ENCODE assay signal across 8 mouse cellular contexts in the genomic region with DNA sequence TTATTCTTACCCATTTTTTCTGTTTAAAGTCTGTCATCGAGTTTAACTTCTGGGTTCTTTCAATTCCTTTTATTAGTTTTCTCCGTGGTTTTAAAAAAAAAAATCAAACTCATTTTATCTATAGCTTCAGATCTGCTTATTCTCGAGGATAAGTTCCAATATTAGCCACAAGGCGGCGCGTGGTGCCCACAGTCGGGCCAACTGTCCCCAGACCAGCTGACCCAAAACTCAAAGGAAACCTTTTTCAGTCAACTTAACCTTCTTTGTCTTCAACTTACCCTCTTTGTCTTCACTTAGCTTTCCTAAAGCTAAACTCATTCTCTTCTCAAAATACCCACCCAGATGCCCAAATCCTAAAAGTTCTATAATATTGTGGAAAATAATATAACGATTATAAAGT. TPM values are rescaled to one million over a fixed set of nuclear protein-coding genes. Genes with fewer than 3 reads are reported as not detected.
A peak's percentile ranks its signal among the peaks of the same experiment; 100 is the strongest.
DNase-seq lines count a peak whose midpoint lies in the region; ATAC-seq lines count a peak whose summit lies in the region.
"Had no signal": no experiment of that assay in that cellular context is flagged by ENCODE, and none has a peak within 500 bp of the region (broad histone marks: within the 10 kb centered on the region; RNA-seq: fewer than 3 reads in every experiment).

No protein-coding gene starts in this region.

- no peak overlapping the region for H3K4me3 ChIP-seq in hindbrain, embryonic 13.5 days
- no peak overlapping the region for H3K4me3 ChIP-seq in limb, embryonic 11.5 days (ENCODE audit: low read depth, low read length)
- H3K4me3 ChIP-seq: limb, embryonic 12.5 days had no signal

- no peak overlapping the region for H3K4me2 ChIP-seq in hindbrain, embryonic 13.5 days
- H3K4me2 ChIP-seq in limb, embryonic 11.5 days (ENCODE audit: low read depth, severe bottlenecking) = no peak overlapping the region
- H3K4me2 ChIP-seq: limb, embryonic 12.5 days had no signal

- peak; percentile 30 for DNase-seq in thymus, postnatal 14 days
- no peak for DNase-seq in thymus, adult 18-20 months
- peak; percentile 68 for DNase-seq in adrenal gland, adult 2 months
- DNase-seq in embryo, embryonic 11 days = peak; percentile 81
- DNase-seq in limb, embryonic 11.5 days (ENCODE audit: low spot score) = peak; percentile 82
- DNase-seq in ovary, postnatal 36 days (ENCODE audit: low spot score) = peak; percentile 45

- H3K27me3 ChIP-seq in hindbrain, embryonic 13.5 days = no peaks in the 10 kb centered on the region
- H3K27me3 ChIP-seq in limb, embryonic 11.5 days (ENCODE audit: control insufficient read depth, insufficient read depth, low read length) = no peaks in the 10 kb centered on the region
- H3K27me3 ChIP-seq: limb, embryonic 12.5 days had no signal

- no peak overlapping the region for H3K9ac ChIP-seq in hindbrain, embryonic 13.5 days
- no peak overlapping the region for H3K9ac ChIP-seq in limb, embryonic 11.5 days (ENCODE audit: low read length)
- H3K9ac ChIP-seq: limb, embryonic 12.5 days had no signal

- H3K36me3 ChIP-seq in hindbrain, embryonic 13.5 days = no peaks in the 10 kb centered on the region
- no peaks in the 10 kb centered on the region for H3K36me3 ChIP-seq in limb, embryonic 11.5 days (ENCODE audit: control insufficient read depth, insufficient read depth, low read length)
- H3K36me3 ChIP-seq: limb, embryonic 12.5 days had no signal

- no peak overlapping the region for H3K27ac ChIP-seq in hindbrain, embryonic 13.5 days
- no peak overlapping the region for H3K27ac ChIP-seq in limb, embryonic 11.5 days (replicated peaks; ENCODE audit: low read depth, low read length)
- H3K27ac ChIP-seq: limb, embryonic 12.5 days had no signal

- no peaks in the 10 kb centered on the region for H3K9me3 ChIP-seq in hindbrain, embryonic 13.5 days
- H3K9me3 ChIP-seq in limb, embryonic 11.5 days (ENCODE audit: control insufficient read depth, low read length) = no peaks in the 10 kb centered on the region
- H3K9me3 ChIP-seq: limb, embryonic 12.5 days had no signal

- 0 out of 2 replicates have a peak, but pooled peaks cover 3% of the 10 kb centered on the region for H3K4me1 ChIP-seq in hindbrain, embryonic 13.5 days (replicated peaks)
- H3K4me1 ChIP-seq in limb, embryonic 11.5 days (ENCODE audit: control insufficient read depth, insufficient read depth, low read length) = no peaks in the 10 kb centered on the region
- H3K4me1 ChIP-seq: limb, embryonic 12.5 days had no signal

- ATAC-seq in hindbrain, embryonic 13.5 days (ENCODE audit: low FRiP score) = peak; percentile 25; the same call in 1 of the 2 replicates
- ATAC-seq in limb, embryonic 11.5 days (ENCODE audit: insufficient number of reproducible peaks, low FRiP score, low TSS enrichment, low read depth) = no peak

- WGBS in hindbrain, embryonic 13.5 days = 15% methylated on average over 8 of the region's 8 CpGs
- WGBS in limb, embryonic 11.5 days = 14% methylated on average over 8 of the region's 8 CpGs

RNA-seq across cellular contexts. Expression of gene Tmprss7, which starts 8.6 kb away (rescaled TPM):
- total RNA-seq in adrenal gland, adult 2 months (2021) = under 1 TPM; 0.10 to 0.58 TPM
- 0.15 and 0.28 TPM in 2 replicates for polyA plus RNA-seq in adrenal gland, adult 2 months (2012; rRNA removed)
- polyA plus RNA-seq in hindbrain, embryonic 13.5 days (2015; fragmentation: Nextera tagmentation; extraction: Ambion mirVana) = 0.36 and 0.60 TPM in 2 replicates
- 0.21 and 0.37 TPM in 2 replicates for polyA plus RNA-seq in limb, embryonic 11.5 days (2014; fragmentation: Nextera tagmentation; extraction: Ambion mirVana)

RNA-seq across cellular contexts. Expression of gene BC016579, which starts 30.9 kb away (rescaled TPM):
- under 1 TPM; 0.14 to 0.26 TPM for total RNA-seq in adrenal gland, adult 2 months (2021)
- not detected in 2 replicates for polyA plus RNA-seq in adrenal gland, adult 2 months (2012; rRNA removed)
- polyA plus RNA-seq in hindbrain, embryonic 13.5 days (2015; fragmentation: Nextera tagmentation; extraction: Ambion mirVana) = not detected in 2 replicates
- 0.09 and 0.14 TPM in 2 replicates for polyA plus RNA-seq in limb, embryonic 11.5 days (2014; fragmentation: Nextera tagmentation; extraction: Ambion mirVana)

RNA-seq across cellular contexts. Expression of gene Tagln3, which starts 39.6 kb away (rescaled TPM):
- 1 to 10 TPM; 4.3 TPM for total RNA-seq in adrenal gland, adult 2 months (2021)
- polyA plus RNA-seq in adrenal gland, adult 2 months (2012; rRNA removed) = 0.88 and 1.8 TPM in 2 replicates
- 625 and 635 TPM in 2 replicates for polyA plus RNA-seq in hindbrain, embryonic 13.5 days (2015; fragmentation: Nextera tagmentation; extraction: Ambion mirVana)
- 29.2 and 30.2 TPM in 2 replicates for polyA plus RNA-seq in limb, embryonic 11.5 days (2014; fragmentation: Nextera tagmentation; extraction: Ambion mirVana)

RNA-seq across cellular contexts. Expression of gene Abhd10, which starts 57.9 kb away (rescaled TPM):
- 10 to 100 TPM; 16.0 to 26.7 TPM for total RNA-seq in adrenal gland, adult 2 months (2021)
- 4.2 and 5.9 TPM in 2 replicates for polyA plus RNA-seq in adrenal gland, adult 2 months (2012; rRNA removed)
- 41.2 and 46.0 TPM in 2 replicates for polyA plus RNA-seq in hindbrain, embryonic 13.5 days (2015; fragmentation: Nextera tagmentation; extraction: Ambion mirVana)
- polyA plus RNA-seq in limb, embryonic 11.5 days (2014; fragmentation: Nextera tagmentation; extraction: Ambion mirVana) = 33.6 and 39.5 TPM in 2 replicates

Comparison
In these comparisons a context has a peak if more than half of its experiments do, and no peak if none do; other contexts are left out.
1. DNase-seq: peak in thymus, postnatal 14 days (single experiment), adrenal gland, adult 2 months (single experiment), embryo, embryonic 11 days (single experiment), limb, embryonic 11.5 days (single experiment) and ovary, postnatal 36 days (single experiment); none in thymus, adult 18-20 months (0 of 2).
2. RNA of gene Tagln3, which starts 39.6 kb away (polyA plus RNA-seq): 625 to 635 TPM in hindbrain, embryonic 13.5 days; 29.2 to 30.2 TPM in limb, embryonic 11.5 days and 0.88 to 1.8 TPM in adrenal gland, adult 2 months; every median in the first group is over 10 times any median in the second.